Mouse (Mus musculus) embryonic fibroblast, embryonic 13.5 days (primary cell): ENCODE measurements around the gene Apeh. TPM values are rescaled to one million over a fixed set of nuclear protein-coding genes. Genes with fewer than 3 reads are reported as not detected.

Source experiments
- H3K27ac ChIP-seq: 2 replicates; pipeline ENCODE4 v1.5.1; 2012; ENCODE audit warnings: low read length, control low read depth, inconsistent platforms; ENCODE audit not compliant: insufficient read depth
- H3K4me1 ChIP-seq: 2 replicates; pipeline ENCODE4 v1.6.1; 2011; ENCODE audit warnings: low read length; ENCODE audit not compliant: control insufficient read depth, insufficient read depth
- H3K4me3 ChIP-seq: 2 replicates; pipeline ENCODE4 v1.5.1; 2011; ENCODE audit warnings: mild to moderate bottlenecking, control low read depth, low read length; ENCODE audit not compliant: insufficient read depth
- CTCF ChIP-seq: IDR thresholded peaks from 2 replicates; pipeline ENCODE4 v1.5.1; 2011; ENCODE audit warnings: mild to moderate bottlenecking, control low read depth, low read length, moderate library complexity, borderline replicate concordance; ENCODE audit not compliant: insufficient read depth
- POLR2A ChIP-seq: IDR thresholded peaks from 2 replicates; pipeline ENCODE4 v1.6.1; 2011; ENCODE audit warnings: low read depth, mild to moderate bottlenecking, control low read depth, low read length, moderate library complexity
- polyA plus RNA-seq: library from polyadenylated mRNA; stranded (reverse); fragments of >200 nt; gene quantifications from 2 replicates; pipeline ENCODE4 v1.2.4, GENCODE M21; 2011; ENCODE audit warnings: low read depth; ENCODE audit not compliant: missing spikeins, insufficient read length

The Apeh gene
- polyA plus RNA-seq, 1 experiment = 53.4 TPM

- TF ChIP-seq POLR2A = no peak
- no peak for TF ChIP-seq CTCF
- Histone ChIP-seq H3K4me3 (no peak overlapping the region), H3K4me1 (0 out of 2 replicates have a peak, but pooled peaks cover 4% of the 10 kb centered on the region), H3K27ac (no peak overlapping the region)
Measured at GRCm38 (mm10) chr9:108052411-108052810, 42.0 kb downstream of the Apeh start.

- Histone ChIP-seq H3K27ac (no peak overlapping the region), H3K4me1 (0 out of 2 replicates have a peak, but pooled peaks cover 4% of the 10 kb centered on the region), H3K4me3 (no peak overlapping the region)
- TF ChIP-seq POLR2A (no peak), CTCF (no peak)
Measured at GRCm38 (mm10) chr9:108051931-108052220, 42.5 kb downstream of the Apeh start.

GRCm38 (mm10) chr9:108051184-108051930 lies 43.0 kb downstream of the Apeh start:
- TF ChIP-seq POLR2A (no peak; the same call in 1 of the 2 replicates), CTCF (no peak)
- Histone ChIP-seq H3K4me1 (0 out of 2 replicates have a peak, but pooled peaks cover 4% of the 10 kb centered on the region), H3K27ac (no peak overlapping the region)

GRCm38 (mm10) chr9:108049561-108050251 lies 44.7 kb downstream of the Apeh start:
- 0 out of 2 replicates have a peak, but pooled peaks cover 4% of the 10 kb centered on the region for H3K4me1 ChIP-seq

More at GRCm38 (mm10) chr9:108051184-108051930, 43.0 kb downstream of the Apeh start:
- no peak overlapping the region for H3K4me3 ChIP-seq

GRCm38 (mm10) chr9:108049016-108049455 lies 45.4 kb downstream of the Apeh start, which contains the start of gene Gmppb:
Gmppb (plus strand) TSS chr9:108049242.
- no peak for TF ChIP-seq CTCF
- peak; percentile 91 for TF ChIP-seq POLR2A
- H3K4me1 ChIP-seq = 0 out of 2 replicates have a peak, but pooled peaks cover 4% of the 10 kb centered on the region
- peak within 1 kb of the TSS; percentile 51 for H3K27ac ChIP-seq
- H3K4me3 ChIP-seq = peak within 1 kb of the TSS; percentile 72

More at GRCm38 (mm10) chr9:108049561-108050251, 44.7 kb downstream of the Apeh start:
- TF ChIP-seq POLR2A (no peak), CTCF (no peak)
- peak overlapping the region; percentile 4; the same call in 1 of the 2 replicates for H3K27ac ChIP-seq
- peak overlapping the region; percentile 72 for H3K4me3 ChIP-seq

GRCm38 (mm10) chr9:108048566-108048955 lies 45.8 kb downstream of the Apeh start:
- H3K27ac ChIP-seq = peak overlapping the region; percentile 51
- 0 out of 2 replicates have a peak, but pooled peaks cover 4% of the 10 kb centered on the region for H3K4me1 ChIP-seq
- TF ChIP-seq POLR2A (no peak), CTCF (no peak)
- H3K4me3 ChIP-seq = peak overlapping the region; percentile 30

GRCm38 (mm10) chr9:108047601-108048565 lies 46.5 kb downstream of the Apeh start:
- H3K4me3 ChIP-seq = peak overlapping the region; percentile 30
- TF ChIP-seq POLR2A (no peak), CTCF (no peak)
- H3K4me1 ChIP-seq = 0 out of 2 replicates have a peak, but pooled peaks cover 4% of the 10 kb centered on the region
- peak overlapping the region; percentile 51 for H3K27ac ChIP-seq

- TF ChIP-seq POLR2A (no peak), CTCF (no peak)
- Histone ChIP-seq H3K27ac (no peak overlapping the region), H3K4me1 (0 out of 2 replicates have a peak, but pooled peaks cover 4% of the 10 kb centered on the region), H3K4me3 (no peak overlapping the region)
Measured at GRCm38 (mm10) chr9:108046582-108046981, 47.8 kb downstream of the Apeh start.
